Mouse (Mus musculus) brain, embryonic 18.5 days (tissue): Measurements from ENCODE around the gene Acbd6.

Source experiments
- DNase-seq: peaks from one replicate; pipeline ENCODE4 v3.0.0-alpha.2; 2012; ENCODE audit warnings: low read depth, low spot score

Acbd6 gene

DNA sequence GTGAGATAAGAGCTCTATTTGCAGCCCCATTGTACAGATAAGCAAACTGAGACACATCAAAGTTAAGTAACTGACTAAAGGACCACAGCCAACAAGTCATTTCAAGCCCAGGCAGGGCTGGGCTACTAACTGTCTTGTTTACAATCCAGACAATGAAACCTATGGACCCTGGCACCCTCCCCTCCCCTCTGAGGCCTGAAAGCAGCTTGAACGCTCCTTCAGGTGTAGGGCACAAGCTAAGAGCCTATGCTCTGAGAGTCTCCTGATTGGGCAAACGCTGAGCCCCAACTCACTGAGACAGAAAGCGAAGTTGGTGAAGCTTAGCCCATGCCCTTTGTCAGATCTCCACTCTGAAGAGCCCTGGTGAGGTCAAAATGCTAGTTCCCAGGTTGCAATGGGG lies 166.4 kb downstream of the Acbd6 start:
- DNase-seq = no peak

DNA sequence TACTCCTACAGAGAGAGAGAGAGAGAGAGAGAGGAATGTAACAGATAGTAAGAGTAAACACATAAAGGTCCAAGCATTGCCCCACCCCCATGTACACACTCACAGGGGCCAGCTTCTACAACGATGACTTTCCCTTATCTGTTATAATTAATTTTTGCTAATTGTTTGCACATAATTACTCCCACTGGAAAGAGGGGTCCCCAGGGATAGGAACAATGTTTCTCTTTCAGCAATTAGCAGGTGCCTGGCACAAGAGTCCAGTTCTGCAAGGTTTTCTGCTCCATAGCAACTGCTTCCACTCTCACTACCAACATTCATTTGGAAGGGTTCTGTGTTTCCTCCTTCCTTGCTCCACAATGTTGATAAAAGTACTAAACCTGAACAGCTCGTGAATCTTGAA lies 168.0 kb downstream of the Acbd6 start:
- DNase-seq = no peak

GRCm38 (mm10) chr1:155727830-155728229 lies 169.9 kb downstream of the Acbd6 start:
- DNase-seq = no peak

GRCm38 (mm10) chr1:155729113-155729795 lies 171.3 kb downstream of the Acbd6 start:
- no peak for DNase-seq

- DNase-seq = no peak
Observed at GRCm38 (mm10) chr1:155731156-155731555, 173.2 kb downstream of the Acbd6 start.

GRCm38 (mm10) chr1:155736096-155736825 lies 178.3 kb downstream of the Acbd6 start:
- no peak for DNase-seq

DNA sequence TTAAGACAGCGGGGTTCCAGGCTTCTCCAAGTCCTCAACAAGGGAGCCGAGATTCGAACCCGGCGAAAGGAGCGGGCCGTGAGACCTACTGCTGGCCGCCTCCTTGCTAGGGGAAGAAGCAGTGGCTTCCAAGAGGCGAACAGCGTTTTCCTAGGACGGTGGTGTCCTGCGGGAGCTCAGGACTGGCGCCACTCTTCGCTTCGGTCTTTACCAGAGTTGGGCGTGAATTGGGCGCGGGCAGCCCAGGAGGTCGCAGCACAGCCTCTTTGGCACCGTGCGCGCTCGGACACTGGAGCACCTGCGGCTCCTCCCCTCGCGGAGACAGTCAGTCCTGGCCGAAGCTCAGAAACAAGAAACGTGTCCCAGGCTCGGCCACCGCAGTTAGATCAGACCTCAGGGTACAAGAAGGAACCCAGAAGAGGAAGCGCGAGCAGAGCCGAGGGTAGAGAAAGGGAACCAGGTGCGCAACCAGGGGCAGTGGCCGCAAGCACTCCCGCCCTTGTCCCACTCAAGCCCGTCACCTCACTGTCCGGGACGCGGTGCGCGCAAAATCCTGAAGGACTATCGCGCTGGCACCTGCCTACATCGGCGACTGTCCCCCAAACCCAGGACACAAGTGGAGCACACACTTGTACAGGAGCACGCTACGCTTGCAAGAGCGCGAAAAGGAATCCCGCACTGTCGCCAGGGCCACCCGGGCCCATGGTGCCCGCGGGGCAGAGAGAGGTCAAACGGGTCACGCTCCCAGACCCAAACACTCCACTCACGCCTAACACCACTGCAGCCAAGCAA lies 179.3 kb downstream of the Acbd6 start:
- DNase-seq = no peak

- no peak for DNase-seq
Observed at GRCm38 (mm10) chr1:155737809-155738383, 180.0 kb downstream of the Acbd6 start.
